Mouse (Mus musculus) brain, embryonic 14.5 days (tissue): ENCODE measurements at regions not wholly inside any gene's neighbourhood (a gene's known extent, or its start where the extent isn't known, plus 50 kb on each side); places are given as distances from the start of the nearest gene placed in this dataset.

Source experiments
- CTCF ChIP-seq: fragments of 200-500 bp; IDR thresholded peaks from 2 replicates; pipeline ENCODE4 v1.5.1; 2012; ENCODE audit warnings: inconsistent platforms, mild to moderate bottlenecking, moderate library complexity, borderline replicate concordance; ENCODE audit not compliant: insufficient read depth, insufficient read length; ENCODE audit errors: extremely low read depth
- POLR2A ChIP-seq: fragments of 200-500 bp; IDR thresholded peaks from 2 replicates; pipeline ENCODE4 v1.6.1; 2012; ENCODE audit warnings: mild to moderate bottlenecking, inconsistent platforms, borderline replicate concordance; ENCODE audit not compliant: poor library complexity, insufficient read depth, insufficient read length, severe bottlenecking; ENCODE audit errors: extremely low read depth

DNA sequence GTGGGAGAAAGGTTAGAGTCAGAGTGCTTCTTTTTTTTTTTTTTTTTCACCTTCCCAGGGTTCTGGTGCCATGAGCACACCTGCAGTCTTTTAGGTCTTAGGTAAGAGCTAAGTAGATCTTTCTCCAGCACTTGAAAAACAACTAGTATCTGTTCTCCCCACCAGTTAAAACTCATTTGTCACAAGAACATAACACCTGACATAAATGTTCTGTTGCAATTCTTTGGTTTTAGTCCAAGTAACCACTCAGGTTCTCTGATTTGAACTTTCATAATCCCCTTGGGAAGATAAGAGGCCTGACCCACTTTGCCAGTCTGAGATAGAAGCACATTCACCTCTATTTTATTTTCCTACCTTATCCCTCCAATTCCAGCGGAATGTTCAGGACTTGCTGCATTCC, 225.5 kb upstream of the Zpld1 start:
- TF ChIP-seq CTCF (no peak), POLR2A (no peak)
